Mouse (Mus musculus) lung, embryonic 16.5 days (tissue): Measurements from ENCODE around the gene Ccdc6. TPM values are rescaled to one million over a fixed set of nuclear protein-coding genes. Genes with fewer than 3 reads are reported as not detected.
A peak's percentile ranks its signal among the peaks of the same experiment; 100 is the strongest.

Experiments used
- ATAC-seq: fragments of 200-750 bp; cut with Nextera tagmentation; 2 replicates; pipeline ENCODE4 v1.8.0; 2017; ENCODE audit warnings: low read depth, mild to moderate bottlenecking, moderate library complexity
- H3K27ac ChIP-seq: fragments of 300-500 bp; sonication (generic); 2 replicates; pipeline ENCODE4 v1.5.1; 2014; ENCODE audit warnings: mild to moderate bottlenecking, control low read depth, low read length
- H3K27me3 ChIP-seq: fragments of 300-500 bp; sonication (generic); 2 replicates; pipeline ENCODE4 v1.6.1; 2014; ENCODE audit warnings: low read depth, low read length, mixed read lengths; ENCODE audit not compliant: control insufficient read depth, insufficient read depth
- H3K36me3 ChIP-seq: fragments of 300-500 bp; sonication (generic); 2 replicates; pipeline ENCODE4 v1.6.1; 2014; ENCODE audit warnings: low read length; ENCODE audit not compliant: control insufficient read depth, insufficient read depth
- H3K4me1 ChIP-seq: fragments of 300-500 bp; sonication (generic); replicated peaks from 2 replicates; pipeline ENCODE4 v1.6.1; 2014; ENCODE audit warnings: low read length, mixed read lengths; ENCODE audit not compliant: control insufficient read depth, insufficient read depth
- H3K4me2 ChIP-seq: fragments of 300-500 bp; sonication (generic); 2 replicates; pipeline ENCODE4 v1.6.1; 2014; ENCODE audit warnings: low read depth, low read length, control low read depth
- H3K4me3 ChIP-seq: fragments of 300-500 bp; sonication (generic); 2 replicates; pipeline ENCODE4 v1.5.1; 2014; ENCODE audit warnings: mild to moderate bottlenecking, low read length, control low read depth
- H3K9ac ChIP-seq: fragments of 300-500 bp; sonication (generic); 2 replicates; pipeline ENCODE4 v1.6.1; 2014; ENCODE audit warnings: low read length, control low read depth
- H3K9me3 ChIP-seq: fragments of 300-500 bp; sonication (generic); 2 replicates; pipeline ENCODE4 v1.6.1; 2016; ENCODE audit warnings: low read length; ENCODE audit not compliant: control insufficient read depth
- WGBS: fragments of 180-500 bp; shearing (Covaris S2); extraction: QIAGEN DNeasy Blood & Tissue Kit; methylation state at CpG from one replicate; pipeline ENCODE4 v1.1.7; 2014; 5-methylcytosine and 5-hydroxymethylcytosine counted together
- polyA plus RNA-seq: library from polyadenylated mRNA; unstranded; fragments of >200 nt; fragmentation: Nextera tagmentation; extraction: Ambion mirVana; gene quantifications from 2 replicates; pipeline ENCODE4 v1.2.1, GENCODE M21; 2015

Ccdc6 gene
- polyA plus RNA-seq, 1 experiment from 2014 or later, result 15.1 TPM

DNA sequence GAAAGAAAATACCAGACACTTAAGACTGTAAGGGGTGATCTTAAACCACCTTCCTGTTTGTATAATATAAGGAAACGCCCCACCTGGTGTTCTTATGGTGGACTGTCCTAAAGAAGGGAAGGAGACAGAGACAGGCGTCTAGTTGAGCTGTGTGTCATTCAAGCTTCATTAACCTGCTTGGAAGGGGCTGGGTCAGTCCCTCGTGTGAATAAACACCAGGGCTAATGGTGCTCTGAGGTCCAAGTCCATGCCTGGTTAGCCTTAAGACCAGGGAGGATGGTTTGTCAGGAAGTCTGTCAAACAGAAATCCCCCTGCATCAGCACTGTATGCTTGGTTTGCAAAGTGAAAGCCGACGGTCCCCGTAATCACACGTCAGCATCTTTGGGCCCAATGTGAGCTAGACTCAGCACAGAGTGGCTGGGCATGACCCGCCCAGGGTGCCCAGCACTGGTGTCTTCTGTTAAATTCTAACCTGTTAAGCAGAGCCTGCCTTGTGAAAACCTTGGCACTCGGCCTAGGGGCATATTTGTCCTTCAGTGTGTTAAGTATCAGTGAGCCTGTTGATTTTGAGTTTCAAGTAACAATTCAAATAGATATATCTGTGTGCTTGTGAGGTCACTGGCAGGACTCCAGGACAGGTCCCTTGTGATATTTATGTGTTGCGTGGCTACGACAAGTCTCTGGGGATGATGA lies 84.5 kb downstream of the Ccdc6 start:
- Histone ChIP-seq H3K9me3 (no peaks in the 10 kb centered on the region), H3K27ac (no peak overlapping the region), H3K4me3 (no peak overlapping the region), H3K4me1 (peaks cover 23% of the 10 kb centered on the region), H3K4me2 (0 out of 2 replicates have a peak overlapping the region, but pooled peaks have one; percentile 15), H3K36me3 (peaks cover 10% of the 10 kb centered on the region; the same call in 1 of the 2 replicates), H3K27me3 (no peaks in the 10 kb centered on the region), H3K9ac (no peak overlapping the region)
- WGBS, result 59% methylated on average over 11 of the region's 11 CpGs
- ATAC-seq, result peak; percentile 66

DNA sequence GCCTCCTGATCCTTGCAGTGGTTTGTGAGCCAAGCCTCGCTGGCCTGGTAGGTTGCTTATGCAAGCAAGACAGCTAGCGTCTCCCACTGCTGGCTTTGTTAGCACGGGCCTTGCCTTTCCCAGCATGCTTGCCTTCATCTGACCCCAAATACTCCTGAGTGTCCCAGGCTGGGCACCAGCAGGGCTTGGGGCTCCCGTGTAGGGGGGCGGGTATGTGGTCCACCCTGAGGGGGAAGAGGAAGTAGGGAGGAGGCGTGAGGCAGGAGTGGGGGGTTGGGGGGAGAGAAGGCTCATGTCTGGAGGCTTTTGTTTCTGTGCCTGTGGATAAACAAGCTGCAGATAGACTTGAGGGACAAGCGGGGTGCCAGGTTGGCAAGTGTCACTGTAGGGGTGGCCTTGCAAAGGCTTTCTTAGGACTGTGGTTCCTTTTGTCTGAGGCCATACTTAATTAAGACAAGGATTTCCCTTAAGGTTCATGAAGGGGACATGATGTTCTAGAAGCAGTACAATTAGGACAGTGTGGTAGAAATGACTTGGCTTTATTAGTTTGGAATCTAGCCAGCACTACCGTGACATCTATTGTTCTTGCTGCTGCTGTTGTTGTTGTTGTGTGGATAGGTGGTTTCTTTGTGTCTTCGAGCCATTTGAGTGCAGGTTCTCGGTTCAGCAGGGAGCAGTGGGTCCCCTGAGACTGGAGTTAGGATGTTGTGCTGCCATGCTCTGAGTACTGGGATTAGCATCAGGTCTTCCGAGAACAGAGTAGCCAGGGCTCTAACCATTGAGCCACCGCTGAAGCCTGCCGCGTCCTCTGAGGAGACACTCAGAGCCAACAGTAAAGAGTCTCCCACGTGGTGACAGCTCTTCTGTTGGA lies 86.5 kb downstream of the Ccdc6 start:
- no peaks in the 10 kb centered on the region for H3K27me3 ChIP-seq
- no peak overlapping the region for H3K4me3 ChIP-seq
- H3K9me3 ChIP-seq, result no peaks in the 10 kb centered on the region
- H3K9ac ChIP-seq, result no peak overlapping the region
- peaks cover 23% of the 10 kb centered on the region for H3K4me1 ChIP-seq
- peaks cover 8% of the 10 kb centered on the region; the same call in 1 of the 2 replicates for H3K36me3 ChIP-seq
- WGBS, result 56% methylated on average over 15 of the region's 15 CpGs
- ATAC-seq, result peak; percentile 48
- peak overlapping the region; percentile 51; the same call in 1 of the 2 replicates for H3K27ac ChIP-seq
- H3K4me2 ChIP-seq, result no peak overlapping the region

GRCm38 (mm10) chr10:70186136-70186535 lies 89.2 kb downstream of the Ccdc6 start:
- Histone ChIP-seq H3K9ac (no peak overlapping the region), H3K27me3 (no peaks in the 10 kb centered on the region), H3K36me3 (peaks cover 20% of the 10 kb centered on the region), H3K27ac (no peak overlapping the region), H3K9me3 (no peaks in the 10 kb centered on the region), H3K4me1 (peaks cover 17% of the 10 kb centered on the region), H3K4me2 (no peak overlapping the region), H3K4me3 (no peak overlapping the region)
- 68% methylated on average over 9 of the region's 9 CpGs for whole genome bisulfite sequencing
- ATAC-seq, result 0 out of 2 replicates have a peak, but pooled peaks have one; percentile 13

DNA sequence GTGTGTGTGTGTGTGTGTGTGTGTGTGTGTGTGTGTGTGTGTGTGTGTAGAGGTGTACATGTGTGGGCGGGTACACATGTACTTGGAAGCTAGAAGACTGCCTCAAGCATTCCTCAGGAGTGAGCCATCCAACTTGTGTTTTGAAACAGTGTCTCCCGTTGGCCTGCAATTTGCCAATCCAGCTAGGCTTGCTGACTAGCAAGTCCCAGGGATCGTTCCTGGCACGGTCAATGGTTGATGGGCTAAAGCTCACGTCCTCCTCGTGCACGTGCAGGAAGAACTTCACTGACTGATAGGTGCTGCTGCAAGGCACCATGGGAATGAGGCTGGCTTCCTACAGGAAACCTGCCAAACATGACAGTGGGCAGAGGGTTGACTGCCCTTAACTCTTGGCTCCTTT lies 89.7 kb downstream of the Ccdc6 start:
- Histone ChIP-seq H3K9ac (no peak overlapping the region), H3K27me3 (no peaks in the 10 kb centered on the region), H3K36me3 (peaks cover 20% of the 10 kb centered on the region), H3K4me2 (no peak overlapping the region), H3K9me3 (no peaks in the 10 kb centered on the region), H3K4me3 (no peak overlapping the region), H3K27ac (no peak overlapping the region), H3K4me1 (peaks cover 13% of the 10 kb centered on the region)
- ATAC-seq, result no peak
- WGBS, result 90% methylated on average over 7 of the region's 7 CpGs

GRCm38 (mm10) chr10:70189864-70190263 lies 92.9 kb downstream of the Ccdc6 start:
- Histone ChIP-seq H3K4me3 (no peak overlapping the region), H3K9me3 (no peaks in the 10 kb centered on the region), H3K27ac (no peak overlapping the region), H3K27me3 (no peaks in the 10 kb centered on the region), H3K36me3 (peaks cover 23% of the 10 kb centered on the region), H3K9ac (no peak overlapping the region), H3K4me2 (no peak overlapping the region), H3K4me1 (no peaks in the 10 kb centered on the region)
- no peak for ATAC-seq
- WGBS, result 80% methylated on average over 13 of the region's 13 CpGs

DNA sequence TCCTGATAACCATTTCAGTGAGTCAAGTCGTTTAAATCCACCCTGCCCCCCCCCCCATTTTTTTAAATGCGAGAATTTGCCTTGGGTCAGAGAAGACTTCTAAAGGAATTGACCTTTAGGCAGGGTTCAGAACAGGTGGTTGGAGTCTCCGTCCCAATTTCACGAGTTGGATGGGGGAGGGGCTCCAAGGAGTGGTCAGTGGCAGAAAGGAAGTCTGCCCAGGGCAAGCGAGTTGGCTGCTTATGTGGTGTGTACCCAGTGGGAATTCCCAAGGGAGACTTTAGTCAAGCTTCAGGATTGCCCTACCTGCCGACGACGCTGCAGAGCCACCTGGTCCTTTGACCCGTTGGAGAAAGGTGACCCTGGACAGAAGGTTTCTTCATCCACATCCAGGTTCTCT lies 97.4 kb downstream of the Ccdc6 start:
- peaks cover 5% of the 10 kb centered on the region; the same call in 1 of the 2 replicates for H3K4me1 ChIP-seq
- H3K4me2 ChIP-seq, result no peak overlapping the region
- H3K27me3 ChIP-seq, result no peaks in the 10 kb centered on the region
- no peak overlapping the region for H3K27ac ChIP-seq
- no peak for ATAC-seq
- H3K9me3 ChIP-seq, result no peaks in the 10 kb centered on the region
- peaks cover 11% of the 10 kb centered on the region for H3K36me3 ChIP-seq
- 56% methylated on average over 9 of the region's 9 CpGs for WGBS
- no peak overlapping the region for H3K9ac ChIP-seq
- no peak overlapping the region for H3K4me3 ChIP-seq

DNA sequence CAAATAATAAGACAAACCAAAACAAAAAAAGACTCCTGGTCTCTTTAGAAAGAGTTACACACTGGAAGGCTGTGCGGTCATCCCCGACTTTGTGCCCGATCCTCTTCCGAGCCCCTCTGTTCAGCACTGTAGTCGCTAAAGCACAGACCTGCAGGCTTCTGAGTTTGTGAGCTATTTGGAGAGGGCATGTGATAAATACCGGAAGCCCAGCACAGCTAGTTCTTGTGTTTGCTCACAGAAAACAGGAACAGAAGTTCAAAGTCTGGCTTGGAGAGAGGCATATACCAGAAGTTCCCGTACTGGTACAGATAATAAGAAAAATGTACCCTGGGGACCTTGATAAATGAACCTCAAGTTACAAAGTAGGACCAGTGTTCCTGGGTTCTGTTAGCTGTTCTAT lies 98.4 kb downstream of the Ccdc6 start:
- no peak for ATAC-seq
- Histone ChIP-seq H3K27ac (no peak overlapping the region), H3K4me1 (peaks cover 5% of the 10 kb centered on the region; the same call in 1 of the 2 replicates), H3K9ac (no peak overlapping the region), H3K9me3 (no peaks in the 10 kb centered on the region), H3K27me3 (no peaks in the 10 kb centered on the region), H3K4me3 (no peak overlapping the region), H3K36me3 (peaks cover 3% of the 10 kb centered on the region; the same call in 1 of the 2 replicates), H3K4me2 (no peak overlapping the region)
- 68% methylated on average over 7 of the region's 7 CpGs for WGBS

- peak; percentile 56; the same call in 1 of the 2 replicates for ATAC-seq
- Histone ChIP-seq H3K9me3 (no peaks in the 10 kb centered on the region), H3K9ac (no peak overlapping the region), H3K27me3 (no peaks in the 10 kb centered on the region), H3K4me2 (no peak overlapping the region), H3K4me1 (peaks cover 5% of the 10 kb centered on the region; the same call in 1 of the 2 replicates), H3K4me3 (no peak overlapping the region), H3K27ac (no peak overlapping the region), H3K36me3 (peaks cover 3% of the 10 kb centered on the region; the same call in 1 of the 2 replicates)
- whole genome bisulfite sequencing, result 36% methylated on average over 7 of the region's 7 CpGs
These were observed 98.9 kb downstream of the Ccdc6 start for GRCm38 (mm10) chr10:70195786-70196185.

GRCm38 (mm10) chr10:70196666-70197065 lies 99.7 kb downstream of the Ccdc6 start:
- Histone ChIP-seq H3K9me3 (no peaks in the 10 kb centered on the region), H3K4me2 (no peak overlapping the region), H3K4me3 (no peak overlapping the region), H3K9ac (no peak overlapping the region), H3K27me3 (no peaks in the 10 kb centered on the region), H3K36me3 (0 out of 2 replicates have a peak, but pooled peaks cover 3% of the 10 kb centered on the region), H3K4me1 (peaks cover 5% of the 10 kb centered on the region; the same call in 1 of the 2 replicates), H3K27ac (no peak overlapping the region)
- WGBS, result 80% methylated on average over 6 of the region's 6 CpGs
- ATAC-seq, result no peak
